Mouse (Mus musculus): Measurements from ENCODE around the gene Ipcef1. TPM values are rescaled to one million over a fixed set of nuclear protein-coding genes. Genes with fewer than 3 reads are reported as not detected.
"Not testable (repeated sequence)": the region's sequence is repeated elsewhere in the genome, so short reads cannot be mapped to it uniquely, and the experiment has no call there.

Gene Ipcef1
- polyA plus RNA-seq, 1 experiment from 2014 or later: 0.48 TPM

GRCm38 (mm10) chr10:7020551-7020950, 31.7 kb downstream of the Ipcef1 start:
- WGBS: 92% methylated on average over 9 of the region's 9 CpGs
- H3K36me3 ChIP-seq: no peaks in the 10 kb centered on the region
- no peak for DNase-seq (ENCODE audit: low spot score)
- H3K27me3 ChIP-seq (ENCODE audit: low read depth, poor library complexity, severe bottlenecking): no peaks in the 10 kb centered on the region
- H3K27ac ChIP-seq (replicated peaks): no peak overlapping the region
- no peaks in the 10 kb centered on the region for H3K9me3 ChIP-seq (replicated peaks)
- no peaks in the 10 kb centered on the region for H3K4me1 ChIP-seq
- H3K4me3 ChIP-seq: no peak overlapping the region

- H3K9me3 ChIP-seq (replicated peaks): no peaks in the 10 kb centered on the region
- no peak for DNase-seq (ENCODE audit: low spot score)
- WGBS: 83% methylated on average over 7 of the region's 7 CpGs
- no peaks in the 10 kb centered on the region for H3K36me3 ChIP-seq
- H3K27ac ChIP-seq (replicated peaks): no peak overlapping the region
- H3K4me1 ChIP-seq: no peaks in the 10 kb centered on the region
- no peaks in the 10 kb centered on the region for H3K27me3 ChIP-seq (ENCODE audit: low read depth, poor library complexity, severe bottlenecking)
- H3K4me3 ChIP-seq: no peak overlapping the region
These were observed 32.4 kb downstream of the Ipcef1 start for GRCm38 (mm10) chr10:7019781-7020386.

- no peaks in the 10 kb centered on the region for H3K4me1 ChIP-seq
- no peak overlapping the region for H3K4me3 ChIP-seq
- no peak for DNase-seq (ENCODE audit: low spot score)
- no peaks in the 10 kb centered on the region for H3K36me3 ChIP-seq
- H3K9me3 ChIP-seq (replicated peaks): no peaks in the 10 kb centered on the region
- no peaks in the 10 kb centered on the region for H3K27me3 ChIP-seq (ENCODE audit: low read depth, poor library complexity, severe bottlenecking)
- no peak overlapping the region for H3K27ac ChIP-seq (replicated peaks)
- 59% methylated on average over 1 of the region's 1 CpGs for WGBS
These were observed 37.1 kb downstream of the Ipcef1 start for GRCm38 (mm10) chr10:7015199-7015598.

- WGBS: 84% methylated on average over 8 of the region's 8 CpGs
- no peak overlapping the region for H3K27ac ChIP-seq (replicated peaks)
- no peaks in the 10 kb centered on the region for H3K4me1 ChIP-seq
- no peak for DNase-seq (ENCODE audit: low spot score)
- no peak overlapping the region for H3K4me3 ChIP-seq
- H3K27me3 ChIP-seq (ENCODE audit: low read depth, poor library complexity, severe bottlenecking): no peaks in the 10 kb centered on the region
- no peaks in the 10 kb centered on the region for H3K36me3 ChIP-seq
- no peaks in the 10 kb centered on the region for H3K9me3 ChIP-seq (replicated peaks)
These were observed 41.7 kb downstream of the Ipcef1 start for GRCm38 (mm10) chr10:7010543-7010942.

- 66% methylated on average over 5 of the region's 5 CpGs for WGBS
- no peaks in the 10 kb centered on the region for H3K9me3 ChIP-seq (replicated peaks)
- H3K4me1 ChIP-seq: no peaks in the 10 kb centered on the region
- H3K27ac ChIP-seq (replicated peaks): no peak overlapping the region
- DNase-seq (ENCODE audit: low spot score): no peak
- H3K4me3 ChIP-seq: no peak overlapping the region
- H3K36me3 ChIP-seq: no peaks in the 10 kb centered on the region
- H3K27me3 ChIP-seq (ENCODE audit: low read depth, poor library complexity, severe bottlenecking): no peaks in the 10 kb centered on the region
These were observed 47.2 kb downstream of the Ipcef1 start for GRCm38 (mm10) chr10:7004980-7005538.

- not testable (repeated sequence) for H3K36me3 ChIP-seq; H3K27me3 ChIP-seq (ENCODE audit: low read depth, poor library complexity, severe bottlenecking); DNase-seq (ENCODE audit: low spot score); H3K4me3 ChIP-seq; H3K27ac ChIP-seq (replicated peaks); H3K9me3 ChIP-seq (replicated peaks); H3K4me1 ChIP-seq
These were observed 48.4 kb downstream of the Ipcef1 start for GRCm38 (mm10) chr10:7003898-7004297.

GRCm38 (mm10) chr10:6999355-6999754, 52.9 kb downstream of the Ipcef1 start:
- Histone ChIP-seq H3K4me1 (no peaks in the 10 kb centered on the region), H3K27ac (replicated peaks) (no peak overlapping the region), H3K36me3 (no peaks in the 10 kb centered on the region), H3K9me3 (replicated peaks) (no peaks in the 10 kb centered on the region), H3K27me3 (ENCODE audit: low read depth, poor library complexity, severe bottlenecking) (no peaks in the 10 kb centered on the region), H3K4me3 (no peak overlapping the region)
- no peak for DNase-seq (ENCODE audit: low spot score)
- WGBS: 88% methylated on average over 3 of the region's 3 CpGs

GRCm38 (mm10) chr10:6998576-6999250, 53.6 kb downstream of the Ipcef1 start:
- Histone ChIP-seq H3K4me1 (no peaks in the 10 kb centered on the region), H3K27ac (replicated peaks) (no peak overlapping the region), H3K36me3 (no peaks in the 10 kb centered on the region), H3K9me3 (replicated peaks) (no peaks in the 10 kb centered on the region), H3K27me3 (ENCODE audit: low read depth, poor library complexity, severe bottlenecking) (no peaks in the 10 kb centered on the region), H3K4me3 (no peak overlapping the region)
- WGBS: 91% methylated on average over 4 of the region's 4 CpGs
- DNase-seq (ENCODE audit: low spot score): no peak

GRCm38 (mm10) chr10:6996895-6997294, 55.4 kb downstream of the Ipcef1 start:
- no peak overlapping the region for H3K27ac ChIP-seq (replicated peaks)
- WGBS: 82% methylated on average over 3 of the region's 3 CpGs
- H3K4me3 ChIP-seq: no peak overlapping the region
- H3K4me1 ChIP-seq: no peaks in the 10 kb centered on the region
- no peaks in the 10 kb centered on the region for H3K27me3 ChIP-seq (ENCODE audit: low read depth, poor library complexity, severe bottlenecking)
- no peaks in the 10 kb centered on the region for H3K36me3 ChIP-seq
- DNase-seq (ENCODE audit: low spot score): no peak
- no peaks in the 10 kb centered on the region for H3K9me3 ChIP-seq (replicated peaks)

- WGBS: 93% methylated on average over 1 of the region's 1 CpGs
- no peak overlapping the region for H3K27ac ChIP-seq (replicated peaks)
These were observed 63.7 kb downstream of the Ipcef1 start for GRCm38 (mm10) chr10:6988555-6988954.

GRCm38 (mm10) chr10:6987399-6988098, 64.7 kb downstream of the Ipcef1 start:
- H3K27ac ChIP-seq (replicated peaks): no peak overlapping the region
- no peaks in the 10 kb centered on the region for H3K27me3 ChIP-seq (ENCODE audit: low read depth, poor library complexity, severe bottlenecking)
- WGBS: 79% methylated on average over 4 of the region's 4 CpGs
- no peak overlapping the region for H3K4me3 ChIP-seq
- no peaks in the 10 kb centered on the region for H3K4me1 ChIP-seq
- H3K9me3 ChIP-seq (replicated peaks): no peaks in the 10 kb centered on the region
- no peak for DNase-seq (ENCODE audit: low spot score)
- no peaks in the 10 kb centered on the region for H3K36me3 ChIP-seq

More at GRCm38 (mm10) chr10:6988555-6988954, 63.7 kb downstream of the Ipcef1 start:
- Histone ChIP-seq H3K36me3 (no peaks in the 10 kb centered on the region), H3K4me1 (no peaks in the 10 kb centered on the region), H3K27me3 (ENCODE audit: low read depth, poor library complexity, severe bottlenecking) (no peaks in the 10 kb centered on the region), H3K4me3 (no peak overlapping the region), H3K9me3 (replicated peaks) (no peaks in the 10 kb centered on the region)
- DNase-seq (ENCODE audit: low spot score): no peak

- Histone ChIP-seq H3K4me1 (no peaks in the 10 kb centered on the region), H3K36me3 (no peaks in the 10 kb centered on the region), H3K4me3 (no peak overlapping the region), H3K9me3 (replicated peaks) (no peaks in the 10 kb centered on the region), H3K27me3 (ENCODE audit: low read depth, poor library complexity, severe bottlenecking) (no peaks in the 10 kb centered on the region), H3K27ac (replicated peaks) (no peak overlapping the region)
- 82% methylated on average over 4 of the region's 4 CpGs for WGBS
- DNase-seq (ENCODE audit: low spot score): no peak
These were observed 66.0 kb downstream of the Ipcef1 start for GRCm38 (mm10) chr10:6986246-6986645.

GRCm38 (mm10) chr10:6983431-6983830, 68.8 kb downstream of the Ipcef1 start:
- no peak overlapping the region for H3K4me3 ChIP-seq
- WGBS: 94% methylated on average over 2 of the region's 2 CpGs
- H3K9me3 ChIP-seq (replicated peaks): no peaks in the 10 kb centered on the region
- DNase-seq (ENCODE audit: low spot score): no peak
- H3K4me1 ChIP-seq: peaks cover 5% of the 10 kb centered on the region
- H3K36me3 ChIP-seq: no peaks in the 10 kb centered on the region
- no peak overlapping the region for H3K27ac ChIP-seq (replicated peaks)
- H3K27me3 ChIP-seq (ENCODE audit: low read depth, poor library complexity, severe bottlenecking): no peaks in the 10 kb centered on the region
